In the genomic region with DNA sequence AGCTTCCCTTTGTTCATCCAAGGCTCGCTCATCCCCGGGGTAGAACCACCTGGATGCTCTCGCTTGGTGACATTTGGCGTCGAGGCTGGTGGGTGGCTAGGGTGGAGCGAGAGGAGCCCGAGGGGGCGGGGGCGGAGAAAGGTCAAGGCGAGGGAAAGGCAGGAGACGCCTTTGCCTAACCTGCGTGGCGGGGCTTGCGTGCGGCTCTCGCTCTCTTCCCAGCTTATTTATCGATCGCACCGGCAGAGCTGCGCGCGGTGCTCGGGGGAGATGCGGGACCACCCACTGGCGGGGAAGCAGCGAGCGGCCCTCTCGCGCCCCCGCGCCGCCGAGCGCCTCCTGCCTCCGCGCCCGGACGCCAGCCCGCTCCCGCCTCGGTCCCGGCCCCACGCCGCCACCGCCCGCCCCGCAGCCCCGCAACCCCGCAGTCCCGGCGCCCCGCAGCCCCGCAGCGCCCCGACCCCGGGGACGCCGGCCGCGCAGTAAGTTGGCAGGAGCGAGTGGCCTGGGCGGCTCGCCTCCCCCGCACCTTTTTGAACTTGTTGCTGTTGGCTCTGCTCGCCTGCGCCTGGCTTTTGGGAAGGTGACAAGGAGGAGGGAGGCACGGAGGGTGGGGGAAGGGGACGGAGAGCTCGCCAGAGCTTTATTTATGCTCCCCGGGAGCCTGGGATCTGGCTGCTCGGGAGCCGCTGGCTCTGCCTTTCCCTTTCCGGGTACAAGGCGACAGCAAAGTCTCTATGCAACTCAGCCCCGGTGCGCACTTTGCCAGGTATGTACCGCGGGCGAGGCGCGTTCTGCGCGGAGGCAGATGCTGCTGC, we compare ENCODE assay signal across 8 mouse cellular contexts. TPM values are rescaled to one million over a fixed set of nuclear protein-coding genes. Genes with fewer than 3 reads are reported as not detected.
DNase-seq lines count a peak whose midpoint lies in the region; ATAC-seq and TF ChIP-seq lines count a peak whose summit lies in the region.
"Had no signal": no experiment of that assay in that cellular context is flagged by ENCODE, and none has a peak within 500 bp of the region (broad histone marks: within the 10 kb centered on the region; RNA-seq: fewer than 3 reads in every experiment).

No protein-coding gene starts in this region.

- peak; percentile 78 for ATAC-seq in forebrain, embryonic 16.5 days
- ATAC-seq in hindbrain, embryonic 13.5 days (ENCODE audit: low FRiP score), result peak; percentile 78
- ATAC-seq in midbrain, embryonic 15.5 days (replicated peaks), result peak; percentile 81

- 1% methylated on average over 76 of the region's 83 CpGs for WGBS in cerebellum, adult 2 months
- WGBS in forebrain, embryonic 16.5 days, result under 1% methylated on average over 62 of the region's 83 CpGs
- WGBS in hindbrain, embryonic 13.5 days, result under 1% methylated on average over 53 of the region's 83 CpGs
- WGBS in midbrain, embryonic 15.5 days, result under 1% methylated on average over 76 of the region's 83 CpGs

- peak overlapping the region; percentile 94 for H3K4me3 ChIP-seq in cerebellum, adult 2 months (replicated peaks; ENCODE audit: insufficient read depth, low read depth, low read length)
- H3K4me3 ChIP-seq in forebrain, embryonic 16.5 days (replicated peaks; ENCODE audit: low read length), result peak overlapping the region; percentile 90
- peak overlapping the region; percentile 89 for H3K4me3 ChIP-seq in hindbrain, embryonic 13.5 days
- peak overlapping the region; percentile 73 for H3K4me3 ChIP-seq in midbrain, embryonic 15.5 days
- H3K4me3 ChIP-seq: erythroblast, embryonic 14.5 days had no signal

- H3K4me2 ChIP-seq in forebrain, embryonic 16.5 days (ENCODE audit: low read length), result peak overlapping the region; percentile 79
- H3K4me2 ChIP-seq in hindbrain, embryonic 13.5 days, result peak overlapping the region; percentile 81
- H3K4me2 ChIP-seq in midbrain, embryonic 15.5 days, result peak overlapping the region; percentile 76

- peak; percentile 78 for DNase-seq in adrenal gland, adult 2 months
- peak; percentile 92 for DNase-seq in cerebellum, adult 2 months
- DNase-seq in left cerebral cortex, adult 18-20 months (ENCODE audit: low spot score in 2 of 2), result peak; percentile 72 to 82
- DNase-seq in testis, postnatal 10 days (ENCODE audit: low spot score), result peak; percentile 61

- TF ChIP-seq CTCF in cerebellum, adult 2 months (IDR thresholded peaks at IDR 0.05; ENCODE audit: borderline replicate concordance, insufficient read depth, low read depth, low read length), result no peak

- peaks cover 3% of the 10 kb centered on the region; the same call in 1 of the 2 replicates for H3K4me1 ChIP-seq in cerebellum, adult 2 months (ENCODE audit: control insufficient read depth, insufficient read depth, low read length)
- 0 out of 2 replicates have a peak, but pooled peaks cover 2% of the 10 kb centered on the region for H3K4me1 ChIP-seq in forebrain, embryonic 16.5 days (replicated peaks; ENCODE audit: control insufficient read depth, insufficient read depth, low read length)
- peaks cover 9% of the 10 kb centered on the region for H3K4me1 ChIP-seq in hindbrain, embryonic 13.5 days (replicated peaks)
- peaks cover 21% of the 10 kb centered on the region for H3K4me1 ChIP-seq in midbrain, embryonic 15.5 days

- H3K27ac ChIP-seq in cerebellum, adult 2 months (ENCODE audit: insufficient read depth, low read length), result peak overlapping the region; percentile 95
- H3K27ac ChIP-seq in forebrain, embryonic 16.5 days (ENCODE audit: low read length), result peak overlapping the region; percentile 89
- H3K27ac ChIP-seq in hindbrain, embryonic 13.5 days, result peak overlapping the region; percentile 92
- H3K27ac ChIP-seq in midbrain, embryonic 15.5 days, result peak overlapping the region; percentile 90

- peak overlapping the region; percentile 89 for H3K9ac ChIP-seq in forebrain, embryonic 16.5 days (replicated peaks; ENCODE audit: low read depth, low read length)
- peak overlapping the region; percentile 87 for H3K9ac ChIP-seq in hindbrain, embryonic 13.5 days
- H3K9ac ChIP-seq in midbrain, embryonic 15.5 days, result peak overlapping the region; percentile 83

- peak; percentile 51; the same call in 1 of the 2 replicates for TF ChIP-seq POLR2A in cerebellum, adult 2 months (IDR thresholded peaks at IDR 0.05; ENCODE audit: borderline replicate concordance, insufficient read depth, low read length)

- H3K27me3 ChIP-seq in cerebellum, adult 2 months (ENCODE audit: control insufficient read depth, insufficient read depth, low read length), result no peaks in the 10 kb centered on the region
- H3K27me3 ChIP-seq in forebrain, embryonic 16.5 days (replicated peaks; ENCODE audit: control insufficient read depth, insufficient read depth, low read length), result no peaks in the 10 kb centered on the region
- H3K27me3 ChIP-seq in hindbrain, embryonic 13.5 days, result peaks cover 6% of the 10 kb centered on the region
- no peaks in the 10 kb centered on the region for H3K27me3 ChIP-seq in midbrain, embryonic 15.5 days (replicated peaks)

- no peaks in the 10 kb centered on the region for H3K9me3 ChIP-seq in forebrain, embryonic 16.5 days (ENCODE audit: control insufficient read depth, low read length)
- H3K9me3 ChIP-seq in hindbrain, embryonic 13.5 days, result no peaks in the 10 kb centered on the region
- no peaks in the 10 kb centered on the region for H3K9me3 ChIP-seq in midbrain, embryonic 15.5 days

- no peaks in the 10 kb centered on the region for H3K36me3 ChIP-seq in forebrain, embryonic 16.5 days (ENCODE audit: control insufficient read depth, insufficient read depth)
- H3K36me3 ChIP-seq in hindbrain, embryonic 13.5 days, result no peaks in the 10 kb centered on the region; the same call in 1 of the 2 replicates
- H3K36me3 ChIP-seq in midbrain, embryonic 15.5 days (replicated peaks), result no peaks in the 10 kb centered on the region

RNA-seq across cellular contexts. Expression of a gene that starts 0.4 kb away (rescaled TPM):
- 1 to 10 TPM; 2.7 to 5.2 TPM for total RNA-seq in adrenal gland, adult 2 months (2021)
- 0.51 and 0.99 TPM in 2 replicates for polyA plus RNA-seq in adrenal gland, adult 2 months (2012; rRNA removed)
- 91.6 and 104 TPM in 2 replicates for polyA plus RNA-seq in cerebellum, adult 2 months (2012; rRNA removed)
- 9.3 and 13.5 TPM in 2 replicates for polyA plus RNA-seq in forebrain, embryonic 16.5 days (2015; fragmentation: Nextera tagmentation; extraction: Ambion mirVana)
- 11.0 and 11.3 TPM in 2 replicates for polyA plus RNA-seq in hindbrain, embryonic 13.5 days (2015; fragmentation: Nextera tagmentation; extraction: Ambion mirVana)
- 10 to 100 TPM; 71.9 to 73.4 TPM for total RNA-seq in left cerebral cortex, adult 18-20 months (2021)
- 23.9 and 26.0 TPM in 2 replicates for polyA plus RNA-seq in midbrain, embryonic 15.5 days (2015; fragmentation: Nextera tagmentation; extraction: Ambion mirVana)
- polyA plus RNA-seq: erythroblast, embryonic 14.5 days had no signal

Comparison
In these comparisons a context has a peak if more than half of its experiments do, and no peak if none do; other contexts are left out.
1. Peak in every context shown above with its lines: DNase-seq, ATAC-seq, H3K4me3 ChIP-seq and H3K27ac ChIP-seq.